Mouse (Mus musculus): ENCODE measurements at regions not wholly inside any gene's neighbourhood (a gene's known extent, or its start where the extent isn't known, plus 50 kb on each side); places are given as distances from the start of the nearest gene placed in this dataset.

DNA sequence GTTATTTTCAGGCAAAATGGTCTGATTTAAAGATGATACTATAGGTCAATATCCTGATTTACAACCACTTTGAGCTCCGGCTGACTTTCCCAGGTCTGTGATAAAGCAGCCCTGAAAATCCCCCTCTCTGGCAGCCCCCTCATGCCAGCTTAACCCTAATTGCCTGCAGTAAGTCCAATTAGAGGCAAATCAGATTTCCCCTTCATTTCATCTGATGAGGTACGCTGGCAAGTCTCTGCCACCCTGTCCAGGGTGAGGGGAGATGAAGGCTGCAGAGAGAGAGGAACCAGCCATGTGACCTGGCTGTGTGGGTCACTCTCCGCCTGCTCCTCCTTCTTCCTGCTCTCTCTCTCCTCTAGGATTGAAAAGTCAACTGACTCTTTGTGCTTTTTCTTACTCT, 160.6 kb downstream of the Ly86 start:
- H3K36me3 ChIP-seq = no peaks in the 10 kb centered on the region
- ATAC-seq (replicated peaks; ENCODE audit: insufficient number of reproducible peaks, insufficient read depth, low FRiP score, low read depth) = no peak
- no peak overlapping the region for H3K4me2 ChIP-seq
- H3K4me1 ChIP-seq (replicated peaks) = peaks cover 51% of the 10 kb centered on the region
- no peaks in the 10 kb centered on the region for H3K9me3 ChIP-seq (replicated peaks)
- peak overlapping the region; percentile 9; the same call in 1 of the 2 replicates for H3K9ac ChIP-seq
- peak overlapping the region; percentile 72 for H3K27ac ChIP-seq
- H3K4me3 ChIP-seq = no peak overlapping the region
- 58% methylated on average over 3 of the region's 3 CpGs for WGBS
- H3K27me3 ChIP-seq = no peaks in the 10 kb centered on the region

DNA sequence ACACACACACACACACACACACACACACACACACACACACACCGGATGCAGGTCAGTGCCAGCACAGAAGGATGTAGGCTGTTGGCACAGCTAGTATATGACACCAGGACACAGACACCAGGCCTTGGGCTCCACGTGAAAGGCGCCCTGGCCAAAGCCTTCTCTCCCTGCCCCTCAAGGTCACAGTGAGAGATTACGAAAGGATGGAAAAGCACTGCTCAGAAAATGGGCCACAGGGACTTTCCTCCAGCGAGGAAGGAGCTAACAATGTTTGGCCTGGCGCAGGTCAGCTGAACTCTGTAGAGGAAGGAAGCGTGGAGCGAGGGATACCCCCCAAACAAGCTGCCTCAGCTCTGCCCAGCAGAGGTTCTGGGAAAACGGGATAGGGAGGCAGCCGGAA, 161.0 kb downstream of the Ly86 start:
- 62% methylated on average over 10 of the region's 10 CpGs for WGBS
- Histone ChIP-seq H3K9me3 (replicated peaks) (no peaks in the 10 kb centered on the region), H3K27me3 (no peaks in the 10 kb centered on the region), H3K9ac (peak overlapping the region; percentile 9; the same call in 1 of the 2 replicates), H3K4me2 (no peak overlapping the region), H3K4me1 (replicated peaks) (peaks cover 51% of the 10 kb centered on the region), H3K36me3 (no peaks in the 10 kb centered on the region), H3K27ac (peak overlapping the region; percentile 72), H3K4me3 (no peak overlapping the region)
- peak; percentile 37; the same call in 1 of the 2 replicates for ATAC-seq (replicated peaks; ENCODE audit: insufficient number of reproducible peaks, insufficient read depth, low FRiP score, low read depth)

DNA sequence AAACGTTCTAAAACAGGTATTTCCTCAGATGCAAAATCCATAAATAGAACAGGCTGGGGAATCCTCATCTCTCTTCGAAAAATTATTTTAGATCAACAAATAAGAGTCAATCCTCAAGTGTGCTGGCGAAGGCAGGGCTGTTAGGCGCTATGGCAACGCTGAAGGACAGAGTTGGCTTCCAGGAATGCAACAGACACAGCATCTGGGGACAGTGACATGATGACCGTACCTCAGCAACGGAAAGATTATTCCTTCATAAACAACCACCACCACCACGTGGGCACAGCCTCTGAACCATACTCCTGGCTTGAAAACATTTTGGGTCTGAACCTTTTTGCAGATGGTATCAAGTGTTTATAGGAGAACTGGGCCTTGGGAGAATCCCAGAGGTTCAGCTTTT, 161.7 kb downstream of the Ly86 start:
- Histone ChIP-seq H3K36me3 (no peaks in the 10 kb centered on the region), H3K9ac (no peak overlapping the region), H3K4me2 (no peak overlapping the region), H3K27ac (peak overlapping the region; percentile 72), H3K4me1 (replicated peaks) (peaks cover 51% of the 10 kb centered on the region), H3K9me3 (replicated peaks) (no peaks in the 10 kb centered on the region), H3K27me3 (no peaks in the 10 kb centered on the region), H3K4me3 (no peak overlapping the region)
- WGBS = 69% methylated on average over 8 of the region's 8 CpGs
- ATAC-seq (replicated peaks; ENCODE audit: insufficient number of reproducible peaks, insufficient read depth, low FRiP score, low read depth) = no peak

DNA sequence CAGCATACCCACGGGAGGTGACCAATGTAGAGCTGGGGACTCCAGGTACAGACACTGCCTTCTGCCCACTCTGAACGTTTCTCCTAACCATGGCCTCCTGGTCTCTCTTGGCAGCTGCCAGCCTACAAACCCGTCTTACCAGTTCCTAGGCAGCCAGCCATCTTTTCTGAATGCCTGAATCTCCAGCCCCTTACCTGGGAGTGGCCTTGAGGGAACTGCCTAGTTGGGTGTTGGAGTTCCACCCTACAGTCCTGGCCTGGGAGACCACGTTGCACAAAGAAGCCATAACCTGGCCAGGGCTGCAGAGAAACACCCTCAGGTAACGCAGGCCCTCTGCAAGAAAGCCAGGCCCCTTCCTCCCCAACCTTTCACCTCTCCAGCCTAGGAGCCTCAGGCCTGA, 162.1 kb downstream of the Ly86 start:
- no peak overlapping the region for H3K4me2 ChIP-seq
- 73% methylated on average over 5 of the region's 5 CpGs for WGBS
- peaks cover 51% of the 10 kb centered on the region for H3K4me1 ChIP-seq (replicated peaks)
- H3K27me3 ChIP-seq = no peaks in the 10 kb centered on the region
- no peaks in the 10 kb centered on the region for H3K9me3 ChIP-seq (replicated peaks)
- no peak overlapping the region for H3K4me3 ChIP-seq
- ATAC-seq (replicated peaks; ENCODE audit: insufficient number of reproducible peaks, insufficient read depth, low FRiP score, low read depth) = no peak
- no peak overlapping the region for H3K9ac ChIP-seq
- peak overlapping the region; percentile 72 for H3K27ac ChIP-seq
- H3K36me3 ChIP-seq = no peaks in the 10 kb centered on the region

DNA sequence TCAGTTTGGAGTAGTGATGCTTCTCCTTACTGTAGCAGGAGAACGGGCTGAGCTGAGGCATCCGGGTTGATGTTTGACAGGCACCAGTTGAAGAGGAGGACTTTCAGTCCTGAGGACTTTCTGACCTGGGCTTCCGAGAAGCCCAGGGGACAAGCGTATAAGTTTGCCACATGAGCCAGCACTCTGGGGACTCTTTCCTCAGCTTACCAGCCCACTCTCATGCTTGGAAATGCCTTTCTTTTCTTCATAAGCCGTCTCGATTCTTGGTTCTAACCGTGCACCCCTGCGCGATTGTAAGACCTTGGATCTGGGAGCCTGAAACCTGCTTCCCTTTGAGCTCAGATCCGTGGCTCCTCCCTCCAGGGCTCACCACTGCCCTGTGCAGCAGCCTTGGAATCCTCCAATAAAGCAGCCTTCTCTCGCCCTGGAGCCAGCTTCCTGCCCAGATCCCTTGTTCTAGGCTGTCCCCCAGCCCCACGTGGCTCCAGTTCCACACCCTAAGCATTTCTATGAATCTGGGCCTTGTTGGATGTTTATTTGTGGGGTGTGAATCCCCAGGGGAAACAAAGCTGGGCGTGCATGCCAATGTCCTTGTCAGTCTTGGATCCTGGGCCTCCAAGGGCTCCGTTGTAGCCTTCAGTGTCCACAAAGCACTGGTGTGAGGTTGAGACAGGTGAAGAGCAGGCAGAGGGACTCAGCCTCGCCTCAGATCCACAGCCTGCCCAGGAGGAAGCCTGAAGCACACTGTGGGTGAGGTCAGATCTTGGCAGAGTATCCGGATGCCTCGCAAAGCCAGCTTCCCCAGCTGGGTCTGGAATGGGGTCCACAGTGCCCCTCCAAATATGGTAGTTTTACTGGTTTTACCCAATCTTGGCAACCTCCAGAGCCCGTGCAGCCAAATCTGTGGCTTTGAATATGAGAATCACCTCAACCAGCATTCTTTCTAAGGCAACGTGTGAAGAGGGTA, 163.7 kb downstream of the Ly86 start:
- H3K36me3 ChIP-seq = no peaks in the 10 kb centered on the region
- no peak overlapping the region for H3K4me3 ChIP-seq
- peak; percentile 14; the same call in 1 of the 2 replicates for ATAC-seq (replicated peaks; ENCODE audit: insufficient number of reproducible peaks, insufficient read depth, low FRiP score, low read depth)
- H3K4me1 ChIP-seq (replicated peaks) = peaks cover 51% of the 10 kb centered on the region
- no peaks in the 10 kb centered on the region for H3K9me3 ChIP-seq (replicated peaks)
- no peaks in the 10 kb centered on the region for H3K27me3 ChIP-seq
- peak overlapping the region; percentile 85 for H3K27ac ChIP-seq
- WGBS = 34% methylated on average over 19 of the region's 19 CpGs
- 0 out of 2 replicates have a peak overlapping the region, but pooled peaks have one; percentile 4 for H3K9ac ChIP-seq
- H3K4me2 ChIP-seq = peak overlapping the region; percentile 36

DNA sequence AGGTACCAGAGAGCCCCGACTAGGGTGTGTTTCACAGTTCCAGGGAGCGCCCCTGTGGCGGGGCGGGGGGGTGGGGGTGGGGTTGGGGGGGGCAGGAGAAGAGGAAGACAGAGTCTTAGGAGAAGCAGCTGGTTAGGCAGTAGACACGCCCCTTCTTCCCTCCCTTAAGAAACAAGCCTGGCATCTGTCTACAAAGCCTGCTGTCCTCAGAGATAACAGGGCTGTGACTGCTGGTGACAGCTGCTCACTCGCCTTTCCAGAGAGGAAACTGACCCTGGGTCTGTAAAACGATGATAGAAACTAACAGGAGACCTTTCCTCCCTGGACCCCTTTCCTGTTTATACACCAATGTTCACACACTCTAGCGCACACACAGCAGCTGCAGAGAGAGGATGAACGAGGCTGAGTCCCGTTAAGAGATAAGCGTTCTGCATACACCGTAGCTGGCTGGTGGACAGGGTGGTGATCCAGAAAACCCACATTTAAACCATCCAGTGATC, 164.4 kb downstream of the Ly86 start:
- Histone ChIP-seq H3K9ac (no peak overlapping the region), H3K9me3 (replicated peaks) (no peaks in the 10 kb centered on the region), H3K36me3 (no peaks in the 10 kb centered on the region), H3K4me3 (no peak overlapping the region), H3K27me3 (no peaks in the 10 kb centered on the region), H3K4me1 (replicated peaks) (peaks cover 53% of the 10 kb centered on the region), H3K27ac (peak overlapping the region; percentile 85), H3K4me2 (peak overlapping the region; percentile 36)
- WGBS = 5% methylated on average over 12 of the region's 12 CpGs
- ATAC-seq (replicated peaks; ENCODE audit: insufficient number of reproducible peaks, insufficient read depth, low FRiP score, low read depth) = peak; percentile 67

DNA sequence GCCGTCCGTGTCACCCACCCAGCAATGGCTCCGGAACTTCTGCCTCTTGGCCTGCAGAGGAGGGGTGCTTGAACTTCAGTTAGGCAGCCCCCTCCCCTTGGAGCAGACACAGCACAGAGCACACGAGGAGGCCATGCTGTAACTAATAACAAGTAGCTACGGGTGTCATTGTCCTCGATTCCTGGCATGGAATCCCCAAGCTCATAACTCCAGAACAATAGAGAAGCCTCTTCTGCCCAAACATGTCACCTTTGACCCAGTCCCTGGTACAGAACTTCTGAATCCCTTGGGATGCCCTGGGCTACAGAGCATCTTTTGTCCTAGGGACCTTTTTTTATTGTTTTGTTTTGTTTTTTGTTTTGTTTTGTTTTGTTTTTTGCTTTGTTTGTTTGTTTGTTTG, 165.5 kb downstream of the Ly86 start:
- no peaks in the 10 kb centered on the region for H3K36me3 ChIP-seq
- WGBS = 78% methylated on average over 6 of the region's 6 CpGs
- peaks cover 50% of the 10 kb centered on the region for H3K4me1 ChIP-seq (replicated peaks)
- no peak overlapping the region for H3K4me3 ChIP-seq
- H3K27ac ChIP-seq = peak overlapping the region; percentile 85
- no peak for ATAC-seq (replicated peaks; ENCODE audit: insufficient number of reproducible peaks, insufficient read depth, low FRiP score, low read depth)
- no peak overlapping the region for H3K9ac ChIP-seq
- no peak overlapping the region for H3K4me2 ChIP-seq
- H3K27me3 ChIP-seq = no peaks in the 10 kb centered on the region
- H3K9me3 ChIP-seq (replicated peaks) = no peaks in the 10 kb centered on the region

DNA sequence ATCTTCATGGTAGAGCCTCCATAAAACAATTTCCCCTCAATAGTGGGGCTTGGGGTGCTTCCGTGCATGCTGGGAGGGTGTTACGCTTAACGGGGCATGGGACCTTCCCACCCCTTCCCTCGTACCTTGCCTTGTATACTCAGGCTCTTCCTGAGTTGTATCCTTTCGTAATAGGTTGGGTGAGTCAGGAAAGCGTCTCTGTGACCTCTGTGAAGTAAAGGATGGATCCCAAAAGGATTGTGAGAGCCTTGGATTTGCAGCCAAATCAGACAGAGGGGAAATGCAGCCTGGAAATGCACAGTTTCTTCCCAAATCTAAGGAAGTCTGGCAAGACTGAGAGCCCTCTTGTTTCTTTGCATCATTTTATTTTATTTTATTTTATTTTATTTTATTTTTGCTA, 166.0 kb downstream of the Ly86 start:
- H3K9ac ChIP-seq = no peak overlapping the region
- no peaks in the 10 kb centered on the region for H3K27me3 ChIP-seq
- no peaks in the 10 kb centered on the region for H3K9me3 ChIP-seq (replicated peaks)
- 78% methylated on average over 6 of the region's 6 CpGs for WGBS
- 0 out of 2 replicates have a peak overlapping the region, but pooled peaks have one; percentile 85 for H3K27ac ChIP-seq
- no peak for ATAC-seq (replicated peaks; ENCODE audit: insufficient number of reproducible peaks, insufficient read depth, low FRiP score, low read depth)
- no peak overlapping the region for H3K4me3 ChIP-seq
- H3K4me2 ChIP-seq = no peak overlapping the region
- peaks cover 45% of the 10 kb centered on the region for H3K4me1 ChIP-seq (replicated peaks)
- H3K36me3 ChIP-seq = no peaks in the 10 kb centered on the region

DNA sequence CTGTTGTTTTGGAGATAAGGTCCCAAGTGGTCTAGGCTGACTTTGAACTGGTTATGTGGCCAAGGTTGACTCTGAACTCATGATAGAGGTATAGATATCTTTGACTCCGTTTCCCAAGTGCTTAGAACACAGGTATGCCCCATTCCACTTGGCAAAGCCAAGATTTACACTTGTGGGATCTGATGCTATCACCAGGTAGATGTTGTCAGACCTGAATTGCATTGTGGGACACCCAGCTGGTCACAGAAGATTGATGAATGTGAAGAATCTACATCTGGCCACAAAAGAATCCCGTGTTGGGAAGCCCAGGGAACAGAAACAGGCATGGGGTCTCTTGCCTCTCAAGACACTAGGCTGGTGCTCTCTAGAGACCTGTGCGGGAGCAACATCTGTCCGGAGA, 166.4 kb downstream of the Ly86 start:
- Histone ChIP-seq H3K27me3 (no peaks in the 10 kb centered on the region), H3K27ac (no peak overlapping the region), H3K4me3 (no peak overlapping the region), H3K4me1 (replicated peaks) (peaks cover 41% of the 10 kb centered on the region), H3K4me2 (no peak overlapping the region), H3K9me3 (replicated peaks) (no peaks in the 10 kb centered on the region), H3K9ac (no peak overlapping the region), H3K36me3 (no peaks in the 10 kb centered on the region)
- 73% methylated on average over 4 of the region's 4 CpGs for WGBS
- ATAC-seq (replicated peaks; ENCODE audit: insufficient number of reproducible peaks, insufficient read depth, low FRiP score, low read depth) = no peak

DNA sequence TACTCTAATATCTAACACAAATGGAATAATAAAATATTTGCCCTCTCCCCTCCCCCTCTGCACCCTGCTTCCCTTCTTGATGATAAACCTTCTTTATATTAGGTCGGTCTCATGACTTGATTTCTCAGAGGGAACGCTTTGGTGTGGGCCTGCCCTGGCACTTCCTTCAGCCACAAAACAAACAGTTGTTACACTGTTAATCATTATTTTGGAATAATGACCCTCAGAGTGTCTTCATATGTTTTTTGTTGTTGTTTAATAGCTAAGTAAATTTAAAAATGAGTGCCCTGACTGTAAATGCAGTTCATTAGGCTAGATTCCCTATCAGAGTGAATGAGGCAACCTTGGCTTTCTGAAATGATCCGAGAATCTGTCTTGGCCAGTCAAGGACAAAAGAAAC, 167.8 kb downstream of the Ly86 start:
- peak overlapping the region; percentile 16; the same call in 1 of the 2 replicates for H3K27ac ChIP-seq
- H3K36me3 ChIP-seq = no peaks in the 10 kb centered on the region
- no peak overlapping the region for H3K4me3 ChIP-seq
- H3K4me1 ChIP-seq (replicated peaks) = peaks cover 31% of the 10 kb centered on the region
- H3K27me3 ChIP-seq = no peaks in the 10 kb centered on the region
- 71% methylated on average over 3 of the region's 3 CpGs for WGBS
- no peak for ATAC-seq (replicated peaks; ENCODE audit: insufficient number of reproducible peaks, insufficient read depth, low FRiP score, low read depth)
- H3K9ac ChIP-seq = no peak overlapping the region
- H3K4me2 ChIP-seq = no peak overlapping the region
- H3K9me3 ChIP-seq (replicated peaks) = no peaks in the 10 kb centered on the region

DNA sequence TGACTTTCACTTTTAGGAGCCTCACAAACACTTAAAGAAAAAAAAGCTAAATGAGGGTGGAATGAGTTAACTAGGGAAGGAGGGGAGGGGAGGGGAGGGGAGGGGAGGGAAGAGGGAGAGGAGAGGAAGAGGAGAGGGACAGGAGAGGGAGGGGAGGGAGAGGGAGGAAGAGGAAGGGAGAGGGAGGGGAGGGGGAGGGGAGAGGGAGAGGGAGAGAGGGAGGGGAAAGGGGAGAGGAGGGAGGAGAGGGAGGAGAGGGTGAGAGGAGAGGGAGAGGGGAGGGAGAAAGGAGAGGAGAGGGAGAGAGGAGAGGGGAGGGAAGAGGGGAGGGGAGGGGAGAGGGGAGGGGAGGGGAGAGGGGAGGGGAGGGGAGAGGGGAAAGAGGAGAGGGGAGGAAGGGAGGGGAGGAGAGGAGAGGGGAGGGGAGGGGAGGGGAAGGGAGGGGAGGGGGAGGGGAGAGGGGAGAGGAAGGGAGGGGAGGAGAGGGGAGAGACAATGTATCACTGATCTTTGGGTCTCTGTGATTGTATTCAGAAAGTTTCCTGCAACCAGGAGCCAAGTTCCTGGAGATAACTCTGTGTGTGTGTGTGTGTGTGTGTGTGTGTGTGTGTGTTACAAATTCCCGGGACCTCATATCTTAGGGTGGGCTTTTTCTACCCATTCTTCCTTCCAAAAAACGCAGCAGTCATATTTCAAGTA, 168.3 kb downstream of the Ly86 start:
- Histone ChIP-seq H3K9ac (no peak overlapping the region), H3K27ac (peak overlapping the region; percentile 65), H3K9me3 (replicated peaks) (no peaks in the 10 kb centered on the region), H3K36me3 (no peaks in the 10 kb centered on the region), H3K4me3 (no peak overlapping the region), H3K4me1 (replicated peaks) (peaks cover 28% of the 10 kb centered on the region), H3K27me3 (no peaks in the 10 kb centered on the region), H3K4me2 (peak overlapping the region; percentile 36; the same call in 1 of the 2 replicates)
- 40% methylated on average over 2 of the region's 2 CpGs for WGBS
- no peak for ATAC-seq (replicated peaks; ENCODE audit: insufficient number of reproducible peaks, insufficient read depth, low FRiP score, low read depth)

Data from heart, embryonic 15.5 days (tissue).